Mouse (Mus musculus): Measurements from ENCODE around the gene Tmem44.

GRCm38 (mm10) chr16:30477006-30477405 is 73.6 kb downstream of the Tmem44 start:
- TF ChIP-seq CTCF (IDR thresholded peaks at IDR 0.05; ENCODE audit: borderline replicate concordance, insufficient read depth, low read depth, low read length), result no peak
- TF ChIP-seq POLR2A (IDR thresholded peaks at IDR 0.05; ENCODE audit: borderline replicate concordance, insufficient read depth, low read length), result no peak

All from cerebellum, adult 2 months (tissue).